Mouse (Mus musculus) liver, adult 2 months (tissue): ENCODE data around the gene Zfp882.

Experiments used
- CTCF ChIP-seq: fragments of 200-500 bp; IDR thresholded peaks from 2 replicates; pipeline ENCODE4 v1.5.1; 2011; ENCODE audit warnings: low read depth, low read length, control low read depth
- POLR2A ChIP-seq: fragments of 200-500 bp; IDR thresholded peaks from 2 replicates; pipeline ENCODE4 v1.6.1; 2011; ENCODE audit warnings: low read length, control low read depth; ENCODE audit not compliant: insufficient read depth; ENCODE audit errors: extremely low read depth

DNA sequence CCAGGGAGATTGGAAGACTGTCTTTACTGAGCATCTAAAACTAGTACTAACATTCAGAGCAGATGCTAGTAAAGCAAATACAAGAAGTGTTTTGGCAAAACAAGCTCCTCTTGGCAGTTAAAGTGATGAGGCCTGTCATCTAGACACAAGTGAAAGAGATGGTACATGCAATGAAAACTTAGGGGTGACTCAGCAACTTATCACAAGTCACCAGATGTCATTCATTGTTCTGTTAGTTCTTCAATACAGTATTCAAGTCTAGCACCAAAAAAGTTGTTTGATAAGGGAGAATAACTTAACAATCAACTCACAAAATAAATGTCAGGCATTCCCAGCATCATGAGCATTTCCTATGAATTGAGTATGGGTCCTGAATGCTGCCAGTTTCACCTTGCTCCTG is 19.4 kb downstream of the Zfp882 start:
- TF ChIP-seq CTCF (no peak), POLR2A (no peak)
